Mouse (Mus musculus): ENCODE results near the gene Hps3. TPM values are rescaled to one million over a fixed set of nuclear protein-coding genes. Genes with fewer than 3 reads are reported as not detected.

Hps3 gene
- polyA plus RNA-seq, 1 experiment, result 58.4 TPM

DNA sequence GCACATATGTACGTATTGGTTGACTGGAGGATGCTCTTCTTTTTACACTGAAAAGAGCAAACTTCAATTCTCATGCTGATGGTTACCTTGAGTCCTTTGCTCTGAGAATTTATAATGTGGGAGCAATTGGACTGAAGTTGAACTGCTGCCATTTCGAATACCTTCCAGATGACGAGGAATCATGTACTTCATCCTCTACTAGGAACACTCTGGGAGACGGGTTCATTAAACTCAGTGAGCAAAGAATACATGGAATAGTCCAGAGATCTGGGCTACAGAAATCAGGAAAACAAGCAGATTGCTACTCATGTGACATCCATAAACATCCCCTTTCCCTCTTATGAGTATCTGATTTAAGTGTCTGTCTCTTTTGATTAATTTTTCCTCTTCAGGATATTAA, 954 bp upstream of the Hps3 start:
- no peaks in the 10 kb centered on the region for H3K27me3 ChIP-seq (ENCODE audit: control insufficient read depth, insufficient read depth, low read length)
- H3K36me3 ChIP-seq (ENCODE audit: control insufficient read depth, insufficient read depth, low read length), result no peaks in the 10 kb centered on the region
- no peak for DNase-seq (ENCODE audit: low read depth in 1 of 2, low spot score in 2 of 2)
- no peak overlapping the region for H3K27ac ChIP-seq (ENCODE audit: insufficient read depth, low read length)
- TF ChIP-seq CTCF (IDR thresholded peaks at IDR 0.05; ENCODE audit: extremely low read depth, insufficient read depth, insufficient read length, insufficient replicate concordance) (no peak), POLR2A (IDR thresholded peaks at IDR 0.05; ENCODE audit: low read depth, low read length) (no peak)
- H3K4me3 ChIP-seq (ENCODE audit: extremely low read depth, insufficient read depth, insufficient read length), result no peak overlapping the region
- 92% methylated on average over 4 of the region's 4 CpGs for WGBS
- peaks cover 3% of the 10 kb centered on the region; the same call in 1 of the 2 replicates for H3K4me1 ChIP-seq (ENCODE audit: control insufficient read depth, insufficient read depth, insufficient read length)

- 10% methylated on average over 10 of the region's 10 CpGs for WGBS
Measured at GRCm38 (mm10) chr3:20033761-20034718, 1.1 kb downstream of the Hps3 start.

DNA sequence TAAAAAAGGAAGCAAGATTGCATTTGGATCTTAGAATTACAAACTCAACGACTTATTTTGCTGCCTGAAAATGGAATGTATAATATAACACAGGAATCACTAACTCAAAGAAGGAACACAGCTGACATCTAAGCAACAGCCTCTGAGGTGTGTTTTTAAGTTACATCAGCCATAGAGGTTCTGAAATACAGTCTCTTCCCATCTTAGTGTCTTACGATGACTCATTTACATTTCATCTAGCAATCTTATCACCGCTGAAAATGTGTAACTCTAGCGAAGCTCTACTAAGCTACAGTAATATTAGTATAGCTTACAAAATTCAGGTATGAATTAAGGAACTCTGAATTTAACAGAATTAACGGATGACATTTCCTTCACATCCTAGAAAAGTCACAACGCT, 4.3 kb downstream of the Hps3 start:
- TF ChIP-seq POLR2A (IDR thresholded peaks at IDR 0.05; ENCODE audit: low read depth, low read length) (no peak), CTCF (IDR thresholded peaks at IDR 0.05; ENCODE audit: extremely low read depth, insufficient read depth, insufficient read length, insufficient replicate concordance) (no peak)
- Histone ChIP-seq H3K27me3 (ENCODE audit: control insufficient read depth, insufficient read depth, low read length) (no peaks in the 10 kb centered on the region), H3K4me1 (ENCODE audit: control insufficient read depth, insufficient read depth, insufficient read length) (peaks cover 17% of the 10 kb centered on the region; the same call in 1 of the 2 replicates), H3K27ac (ENCODE audit: insufficient read depth, low read length) (no peak overlapping the region), H3K4me3 (ENCODE audit: extremely low read depth, insufficient read depth, insufficient read length) (no peak overlapping the region), H3K36me3 (ENCODE audit: control insufficient read depth, insufficient read depth, low read length) (peaks cover 7% of the 10 kb centered on the region)
- WGBS, result 87% methylated on average over 6 of the region's 6 CpGs
- DNase-seq (ENCODE audit: low read depth in 1 of 2, low spot score in 2 of 2), result no peak

More at GRCm38 (mm10) chr3:20033761-20034718, 1.1 kb downstream of the Hps3 start:
- DNase-seq (ENCODE audit: low read depth in 1 of 2, low spot score in 2 of 2), result no peak
- no peaks in the 10 kb centered on the region for H3K27me3 ChIP-seq (ENCODE audit: control insufficient read depth, insufficient read depth, low read length)
- H3K27ac ChIP-seq (ENCODE audit: insufficient read depth, low read length), result peak overlapping the region; percentile 93
- no peak for TF ChIP-seq CTCF (IDR thresholded peaks at IDR 0.05; ENCODE audit: extremely low read depth, insufficient read depth, insufficient read length, insufficient replicate concordance)
- TF ChIP-seq POLR2A (IDR thresholded peaks at IDR 0.05; ENCODE audit: low read depth, low read length), result no peak
- H3K4me3 ChIP-seq (ENCODE audit: extremely low read depth, insufficient read depth, insufficient read length), result peak overlapping the region; percentile 94
- peaks cover 5% of the 10 kb centered on the region for H3K36me3 ChIP-seq (ENCODE audit: control insufficient read depth, insufficient read depth, low read length)
- peaks cover 3% of the 10 kb centered on the region; the same call in 1 of the 2 replicates for H3K4me1 ChIP-seq (ENCODE audit: control insufficient read depth, insufficient read depth, insufficient read length)

- 78% methylated on average over 3 of the region's 3 CpGs for WGBS
- peak overlapping the region; percentile 7; the same call in 1 of the 2 replicates for H3K27ac ChIP-seq (ENCODE audit: insufficient read depth, low read length)
- peaks cover 18% of the 10 kb centered on the region for H3K36me3 ChIP-seq (ENCODE audit: control insufficient read depth, insufficient read depth, low read length)
- peaks cover 16% of the 10 kb centered on the region; the same call in 1 of the 2 replicates for H3K4me1 ChIP-seq (ENCODE audit: control insufficient read depth, insufficient read depth, insufficient read length)
- no peaks in the 10 kb centered on the region for H3K27me3 ChIP-seq (ENCODE audit: control insufficient read depth, insufficient read depth, low read length)
- H3K4me3 ChIP-seq (ENCODE audit: extremely low read depth, insufficient read depth, insufficient read length), result no peak overlapping the region
- peak in 1 of 2 experiments; percentile 11 for DNase-seq (ENCODE audit: low read depth in 1 of 2, low spot score in 2 of 2)
- TF ChIP-seq POLR2A (IDR thresholded peaks at IDR 0.05; ENCODE audit: low read depth, low read length) (no peak), CTCF (IDR thresholded peaks at IDR 0.05; ENCODE audit: extremely low read depth, insufficient read depth, insufficient read length, insufficient replicate concordance) (no peak)
Measured at GRCm38 (mm10) chr3:20028640-20029039, 6.5 kb downstream of the Hps3 start.

DNA sequence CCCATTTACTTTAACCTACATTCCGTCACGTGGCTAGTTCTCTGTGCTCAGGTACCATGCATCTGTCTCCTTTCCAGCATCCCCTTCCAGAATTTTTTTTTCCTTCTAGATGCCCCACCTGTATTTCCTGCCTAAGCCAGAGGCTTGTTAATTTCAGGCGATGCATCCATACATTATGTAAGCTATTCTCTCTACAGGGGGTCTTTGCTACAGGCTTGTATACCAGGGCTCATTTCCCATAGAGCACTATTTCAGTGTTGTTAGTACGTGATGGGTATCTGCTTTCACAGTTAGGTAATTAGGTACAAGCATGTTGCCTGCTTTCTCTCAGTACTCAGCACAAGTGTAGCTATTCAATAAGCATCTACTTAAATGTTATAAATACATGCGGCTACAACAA, 7.3 kb downstream of the Hps3 start:
- TF ChIP-seq POLR2A (IDR thresholded peaks at IDR 0.05; ENCODE audit: low read depth, low read length) (no peak), CTCF (IDR thresholded peaks at IDR 0.05; ENCODE audit: extremely low read depth, insufficient read depth, insufficient read length, insufficient replicate concordance) (no peak)
- H3K27ac ChIP-seq (ENCODE audit: insufficient read depth, low read length), result peak overlapping the region; percentile 37; the same call in 1 of the 2 replicates
- no peaks in the 10 kb centered on the region for H3K27me3 ChIP-seq (ENCODE audit: control insufficient read depth, insufficient read depth, low read length)
- 79% methylated on average over 5 of the region's 5 CpGs for WGBS
- no peak for DNase-seq (ENCODE audit: low read depth in 1 of 2, low spot score in 2 of 2)
- H3K4me3 ChIP-seq (ENCODE audit: extremely low read depth, insufficient read depth, insufficient read length), result no peak overlapping the region
- peaks cover 19% of the 10 kb centered on the region for H3K36me3 ChIP-seq (ENCODE audit: control insufficient read depth, insufficient read depth, low read length)
- H3K4me1 ChIP-seq (ENCODE audit: control insufficient read depth, insufficient read depth, insufficient read length), result peaks cover 14% of the 10 kb centered on the region; the same call in 1 of the 2 replicates

DNA sequence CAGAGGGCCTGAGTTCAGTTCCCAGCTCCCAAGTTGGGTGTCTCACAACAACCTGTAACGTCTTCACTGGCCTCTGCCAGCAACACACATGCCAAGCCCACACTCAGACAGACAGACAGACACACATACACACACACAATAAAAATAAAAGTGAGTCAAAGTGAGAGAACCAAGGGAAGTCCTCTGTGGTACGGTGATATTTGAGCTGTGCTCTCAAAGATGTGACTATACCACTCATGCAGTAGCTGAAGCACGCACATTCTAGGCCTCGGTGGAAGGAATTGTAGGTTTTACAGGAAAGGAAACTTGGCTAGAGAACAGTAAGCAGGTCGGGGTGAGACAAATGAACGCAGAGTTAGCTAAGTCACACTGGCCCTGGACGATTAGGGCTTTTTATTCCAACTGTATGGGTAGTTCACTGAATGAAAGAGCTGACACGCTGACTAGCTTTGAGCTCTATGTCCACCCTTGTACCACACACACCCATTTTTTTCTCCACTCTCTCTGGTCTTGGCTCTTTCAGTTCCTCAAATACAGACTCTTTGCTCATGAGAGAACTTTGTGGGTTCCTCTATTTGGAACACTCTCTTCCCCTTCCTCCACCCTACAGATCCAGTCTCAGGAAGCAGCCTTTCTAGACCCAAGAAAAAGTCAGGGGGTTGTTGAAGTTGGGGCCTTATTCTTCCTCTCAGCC, 8.0 kb downstream of the Hps3 start:
- H3K36me3 ChIP-seq (ENCODE audit: control insufficient read depth, insufficient read depth, low read length), result peaks cover 22% of the 10 kb centered on the region
- 23% methylated on average over 8 of the region's 8 CpGs for WGBS
- TF ChIP-seq CTCF (IDR thresholded peaks at IDR 0.05; ENCODE audit: extremely low read depth, insufficient read depth, insufficient read length, insufficient replicate concordance) (no peak), POLR2A (IDR thresholded peaks at IDR 0.05; ENCODE audit: low read depth, low read length) (no peak)
- H3K4me3 ChIP-seq (ENCODE audit: extremely low read depth, insufficient read depth, insufficient read length), result no peak overlapping the region
- H3K27ac ChIP-seq (ENCODE audit: insufficient read depth, low read length), result peak overlapping the region; percentile 79
- peak; percentile 11 to 61 for DNase-seq (ENCODE audit: low read depth in 1 of 2, low spot score in 2 of 2)
- H3K4me1 ChIP-seq (ENCODE audit: control insufficient read depth, insufficient read depth, insufficient read length), result peaks cover 14% of the 10 kb centered on the region; the same call in 1 of the 2 replicates
- no peaks in the 10 kb centered on the region for H3K27me3 ChIP-seq (ENCODE audit: control insufficient read depth, insufficient read depth, low read length)

Measured in spleen, adult 2 months (tissue).